In the genomic region with DNA sequence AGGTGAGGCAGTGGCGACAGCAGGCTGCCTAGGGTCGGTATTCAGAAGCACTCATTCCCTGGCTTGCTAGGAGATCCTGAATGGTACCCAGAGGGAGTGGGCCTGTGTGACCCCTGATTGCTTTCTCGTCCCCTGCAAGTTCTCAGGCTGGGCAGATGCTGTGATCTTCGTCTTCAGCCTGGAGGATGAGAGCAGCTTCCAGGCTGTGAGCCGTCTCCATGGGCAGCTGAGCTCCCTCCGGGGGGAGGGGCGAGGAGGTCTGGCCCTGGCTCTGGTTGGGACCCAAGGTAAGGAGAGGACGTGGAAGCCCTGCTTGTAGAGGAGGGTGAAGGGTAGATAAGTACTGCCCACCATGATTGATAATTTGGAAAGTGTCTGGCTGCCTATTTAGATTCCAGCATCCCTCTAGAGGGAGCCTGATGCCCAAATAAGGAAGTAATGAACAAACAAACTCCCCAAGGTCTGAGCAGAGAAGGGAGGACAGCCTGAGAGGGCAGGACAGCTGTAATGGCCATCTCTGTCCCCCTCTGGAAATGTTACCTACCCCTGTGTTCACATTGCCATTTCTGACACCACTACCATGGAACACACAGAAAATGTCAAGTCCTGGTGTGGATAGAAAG, we compare ENCODE assay signal across 22 mouse cellular contexts. TPM values are rescaled to one million over a fixed set of nuclear protein-coding genes. Genes with fewer than 3 reads are reported as not detected.
DNase-seq lines count a peak whose midpoint lies in the region; ATAC-seq and TF ChIP-seq lines count a peak whose summit lies in the region.
"Had no signal": no experiment of that assay in that cellular context is flagged by ENCODE, and none has a peak within 500 bp of the region (broad histone marks: within the 10 kb centered on the region; RNA-seq: fewer than 3 reads in every experiment).

No protein-coding gene starts in this region.

- H3K9ac ChIP-seq in hindbrain, embryonic 13.5 days: 0 out of 2 replicates have a peak overlapping the region, but pooled peaks have one; percentile 49
- no peak overlapping the region for H3K9ac ChIP-seq in hindbrain, embryonic 11.5 days (ENCODE audit: low read depth, low read length)
- H3K9ac ChIP-seq in midbrain, postnatal 0 days (replicated peaks; ENCODE audit: low read length, poor library complexity, severe bottlenecking): no peak overlapping the region
- H3K9ac ChIP-seq: embryonic facial prominence, embryonic 12.5 days; forebrain, embryonic 13.5 days; hindbrain, embryonic 12.5 days; kidney, embryonic 15.5 days; liver, embryonic 15.5 days; neural tube, embryonic 13.5 days had no signal

- no peak for ATAC-seq in hindbrain, embryonic 13.5 days (ENCODE audit: low FRiP score)
- ATAC-seq in hindbrain, embryonic 11.5 days (ENCODE audit: low FRiP score): no peak
- ATAC-seq in midbrain, postnatal 0 days (ENCODE audit: low FRiP score): no peak
- no peak for ATAC-seq in activated CD4-positive, CD25-positive, alpha-beta regulatory T cell, adult 4 months
- ATAC-seq: forebrain, embryonic 13.5 days; inflammation-experienced regulatory T-cells, adult 6 months; lung, postnatal 0 days; Patski had no signal

- H3K9me3 ChIP-seq in hindbrain, embryonic 13.5 days: no peaks in the 10 kb centered on the region
- no peaks in the 10 kb centered on the region for H3K9me3 ChIP-seq in hindbrain, embryonic 11.5 days (ENCODE audit: control insufficient read depth, low read length)
- no peaks in the 10 kb centered on the region for H3K9me3 ChIP-seq in midbrain, postnatal 0 days (ENCODE audit: low read length)
- H3K9me3 ChIP-seq: embryonic facial prominence, embryonic 12.5 days; forebrain, embryonic 13.5 days; hindbrain, embryonic 12.5 days; kidney, embryonic 15.5 days; liver, embryonic 15.5 days; neural tube, embryonic 13.5 days had no signal

- no peak for TF ChIP-seq CTCF in testis, adult 2 months (IDR thresholded peaks at IDR 0.05; ENCODE audit: control insufficient read depth, insufficient read depth, insufficient replicate concordance, low read depth, low read length)
- 0 out of 2 replicates have a peak, but pooled peaks have one; percentile 2 for TF ChIP-seq CTCF in midbrain, postnatal 0 days (IDR thresholded peaks at IDR 0.05)

- no peak overlapping the region for H3K4me3 ChIP-seq in hindbrain, embryonic 13.5 days
- no peak overlapping the region for H3K4me3 ChIP-seq in hindbrain, embryonic 11.5 days (ENCODE audit: low read depth, low read length)
- no peak overlapping the region for H3K4me3 ChIP-seq in testis, adult 2 months (ENCODE audit: control insufficient read depth, low read depth, low read length)
- H3K4me3 ChIP-seq in midbrain, postnatal 0 days (ENCODE audit: low read depth, low read length): no peak overlapping the region
- H3K4me3 ChIP-seq: embryonic facial prominence, embryonic 12.5 days; erythroblast, embryonic 14.5 days; forebrain, embryonic 13.5 days; hindbrain, embryonic 12.5 days; kidney, embryonic 15.5 days; liver, embryonic 15.5 days had no signal

- WGBS in hindbrain, embryonic 13.5 days: 39% methylated on average over 8 of the region's 8 CpGs
- WGBS in hindbrain, embryonic 11.5 days: 38% methylated on average over 8 of the region's 8 CpGs
- 30% methylated on average over 8 of the region's 8 CpGs for WGBS in midbrain, postnatal 0 days

- H3K4me2 ChIP-seq in hindbrain, embryonic 13.5 days: no peak overlapping the region
- no peak overlapping the region for H3K4me2 ChIP-seq in hindbrain, embryonic 11.5 days (replicated peaks; ENCODE audit: low read depth, low read length)
- no peak overlapping the region for H3K4me2 ChIP-seq in midbrain, postnatal 0 days (ENCODE audit: low read depth, low read length, poor library complexity, severe bottlenecking)
- H3K4me2 ChIP-seq: embryonic facial prominence, embryonic 12.5 days; hindbrain, embryonic 12.5 days; kidney, embryonic 15.5 days; liver, embryonic 15.5 days; neural tube, embryonic 13.5 days had no signal

- no peak for DNase-seq in hindbrain, embryonic 11.5 days (ENCODE audit: low spot score)
- no peak for DNase-seq in testis, postnatal 10 days (ENCODE audit: low spot score)
- DNase-seq in midbrain, postnatal 0 days (ENCODE audit: low spot score): no peak
- DNase-seq in kidney, postnatal 25 days: no peak
- DNase-seq: adrenal gland, postnatal 14 days; gastrocnemius, postnatal 25 days; spleen, adult 18-20 months; thymus, adult 2 months had no signal

- H3K36me3 ChIP-seq in hindbrain, embryonic 13.5 days: peaks cover 51% of the 10 kb centered on the region
- no peaks in the 10 kb centered on the region for H3K36me3 ChIP-seq in hindbrain, embryonic 11.5 days (ENCODE audit: control insufficient read depth, insufficient read depth, low read length)
- no peaks in the 10 kb centered on the region for H3K36me3 ChIP-seq in testis, adult 2 months (ENCODE audit: control insufficient read depth, insufficient read depth, low read length)
- H3K36me3 ChIP-seq in midbrain, postnatal 0 days (ENCODE audit: insufficient read depth, low read length): peaks cover 41% of the 10 kb centered on the region
- H3K36me3 ChIP-seq: embryonic facial prominence, embryonic 12.5 days; kidney, embryonic 15.5 days; liver, embryonic 15.5 days had no signal

- H3K27me3 ChIP-seq in hindbrain, embryonic 13.5 days: peaks cover 67% of the 10 kb centered on the region
- H3K27me3 ChIP-seq in hindbrain, embryonic 11.5 days (ENCODE audit: control insufficient read depth, insufficient read depth, low read length): peaks cover 41% of the 10 kb centered on the region
- peaks cover 5% of the 10 kb centered on the region for H3K27me3 ChIP-seq in testis, adult 2 months (ENCODE audit: control insufficient read depth, insufficient read depth, low read length)
- H3K27me3 ChIP-seq in midbrain, postnatal 0 days (ENCODE audit: insufficient read depth, low read length): 0 out of 2 replicates have a peak, but pooled peaks cover 4% of the 10 kb centered on the region

- no peak for TF ChIP-seq POLR2A in testis, adult 2 months (IDR thresholded peaks at IDR 0.05; ENCODE audit: control insufficient read depth, low read depth, low read length)

- no peak overlapping the region for H3K27ac ChIP-seq in hindbrain, embryonic 13.5 days
- H3K27ac ChIP-seq in hindbrain, embryonic 11.5 days (ENCODE audit: low read depth, low read length): no peak overlapping the region
- H3K27ac ChIP-seq in testis, adult 2 months (ENCODE audit: control insufficient read depth, insufficient read depth, low read depth, low read length): peak overlapping the region; percentile 15; the same call in 1 of the 2 replicates
- H3K27ac ChIP-seq in midbrain, postnatal 0 days (ENCODE audit: low read depth, low read length): no peak overlapping the region
- H3K27ac ChIP-seq: embryonic facial prominence, embryonic 12.5 days; forebrain, embryonic 13.5 days; hindbrain, embryonic 12.5 days; kidney, embryonic 15.5 days; liver, embryonic 15.5 days; neural tube, embryonic 13.5 days had no signal

- H3K4me1 ChIP-seq in hindbrain, embryonic 13.5 days (replicated peaks): peaks cover 42% of the 10 kb centered on the region
- peaks cover 18% of the 10 kb centered on the region for H3K4me1 ChIP-seq in hindbrain, embryonic 11.5 days (replicated peaks; ENCODE audit: control insufficient read depth, insufficient read depth, low read length)
- peaks cover 16% of the 10 kb centered on the region for H3K4me1 ChIP-seq in testis, adult 2 months (ENCODE audit: control insufficient read depth, insufficient read depth, low read length)
- peaks cover 18% of the 10 kb centered on the region; the same call in 1 of the 2 replicates for H3K4me1 ChIP-seq in midbrain, postnatal 0 days (ENCODE audit: insufficient read depth, low read length)

RNA-seq across cellular contexts. Expression of a gene that starts 8.3 kb away (rescaled TPM):
- polyA plus RNA-seq in hindbrain, embryonic 13.5 days (2015; fragmentation: Nextera tagmentation; extraction: Ambion mirVana): 3.0 and 3.1 TPM in 2 replicates
- 0.68 and 1.2 TPM in 2 replicates for polyA plus RNA-seq in hindbrain, embryonic 11.5 days (2014; fragmentation: Nextera tagmentation; extraction: Ambion mirVana)
- polyA plus RNA-seq in testis, adult 2 months (2012; rRNA removed): 0.53 and 0.73 TPM in 2 replicates
- 330 and 343 TPM in 2 replicates for total RNA-seq in midbrain, postnatal 0 days (2014; rRNA removed)
- polyA plus RNA-seq in midbrain, postnatal 0 days (2015; fragmentation: Nextera tagmentation; extraction: Ambion mirVana): 5.4 and 6.3 TPM in 2 replicates
- polyA plus RNA-seq in activated CD4-positive, CD25-positive, alpha-beta regulatory T cell, adult 4 months (2017; shearing (Covaris generic)): 10 to 100 TPM; 20.4 to 29.9 TPM

RNA-seq across cellular contexts. Expression of a gene that starts 13.3 kb away (rescaled TPM):
- 122 and 129 TPM in 2 replicates for polyA plus RNA-seq in hindbrain, embryonic 13.5 days (2015; fragmentation: Nextera tagmentation; extraction: Ambion mirVana)
- 111 and 140 TPM in 2 replicates for polyA plus RNA-seq in hindbrain, embryonic 11.5 days (2014; fragmentation: Nextera tagmentation; extraction: Ambion mirVana)
- 12.7 and 16.3 TPM in 2 replicates for polyA plus RNA-seq in testis, adult 2 months (2012; rRNA removed)
- total RNA-seq in midbrain, postnatal 0 days (2014; rRNA removed): 109 and 122 TPM in 2 replicates
- polyA plus RNA-seq in midbrain, postnatal 0 days (2015; fragmentation: Nextera tagmentation; extraction: Ambion mirVana): 101 and 104 TPM in 2 replicates
- 100 to 1,000 TPM in 1 of 2 experiments, 10 to 100 TPM in 1; 99.2 to 103 TPM for polyA plus RNA-seq in activated CD4-positive, CD25-positive, alpha-beta regulatory T cell, adult 4 months (2017; shearing (Covaris generic))

RNA-seq across cellular contexts. Expression of a gene that starts 20.1 kb away (rescaled TPM):
- 1,183 and 1,237 TPM in 2 replicates for polyA plus RNA-seq in hindbrain, embryonic 13.5 days (2015; fragmentation: Nextera tagmentation; extraction: Ambion mirVana)
- 2,639 and 2,665 TPM in 2 replicates for polyA plus RNA-seq in hindbrain, embryonic 11.5 days (2014; fragmentation: Nextera tagmentation; extraction: Ambion mirVana)
- polyA plus RNA-seq in testis, adult 2 months (2012; rRNA removed): 68.4 and 70.9 TPM in 2 replicates
- 311 and 365 TPM in 2 replicates for total RNA-seq in midbrain, postnatal 0 days (2014; rRNA removed)
- 364 and 374 TPM in 2 replicates for polyA plus RNA-seq in midbrain, postnatal 0 days (2015; fragmentation: Nextera tagmentation; extraction: Ambion mirVana)
- 100 to 1,000 TPM; 304 to 317 TPM for polyA plus RNA-seq in activated CD4-positive, CD25-positive, alpha-beta regulatory T cell, adult 4 months (2017; shearing (Covaris generic))

RNA-seq across cellular contexts. Expression of a gene that starts 23.4 kb away (rescaled TPM):
- 5.8 and 5.9 TPM in 2 replicates for polyA plus RNA-seq in hindbrain, embryonic 13.5 days (2015; fragmentation: Nextera tagmentation; extraction: Ambion mirVana)
- 3.6 and 4.2 TPM in 2 replicates for polyA plus RNA-seq in hindbrain, embryonic 11.5 days (2014; fragmentation: Nextera tagmentation; extraction: Ambion mirVana)
- 2.1 TPM in 2 replicates for polyA plus RNA-seq in testis, adult 2 months (2012; rRNA removed)
- total RNA-seq in midbrain, postnatal 0 days (2014; rRNA removed): 84.0 and 90.0 TPM in 2 replicates
- 8.6 and 9.8 TPM in 2 replicates for polyA plus RNA-seq in midbrain, postnatal 0 days (2015; fragmentation: Nextera tagmentation; extraction: Ambion mirVana)
- 1 to 10 TPM in 1 of 2 experiments, under 1 TPM in 1; 0.65 to 1.0 TPM for polyA plus RNA-seq in activated CD4-positive, CD25-positive, alpha-beta regulatory T cell, adult 4 months (2017; shearing (Covaris generic))
- polyA plus RNA-seq: erythroblast, embryonic 14.5 days had no signal

RNA-seq across cellular contexts. Expression of a gene that starts 35.4 kb away (rescaled TPM):
- 0.23 and 0.27 TPM in 2 replicates for polyA plus RNA-seq in hindbrain, embryonic 13.5 days (2015; fragmentation: Nextera tagmentation; extraction: Ambion mirVana)
- polyA plus RNA-seq in hindbrain, embryonic 11.5 days (2014; fragmentation: Nextera tagmentation; extraction: Ambion mirVana): 0.11 and 0.20 TPM in 2 replicates
- 0.25 and 0.46 TPM in 2 replicates for polyA plus RNA-seq in testis, adult 2 months (2012; rRNA removed)
- total RNA-seq in midbrain, postnatal 0 days (2014; rRNA removed): 0.22 TPM in 1 of 2 replicates, not detected in the other
- polyA plus RNA-seq in midbrain, postnatal 0 days (2015; fragmentation: Nextera tagmentation; extraction: Ambion mirVana): 0.13 TPM in 1 of 2 replicates, not detected in the other
- polyA plus RNA-seq in activated CD4-positive, CD25-positive, alpha-beta regulatory T cell, adult 4 months (2017; shearing (Covaris generic)): not detected
- total RNA-seq: megakaryocyte progenitor cell, adult 5-6 weeks had no signal
- polyA plus RNA-seq: erythroblast, embryonic 14.5 days; hindbrain, embryonic 12.5 days; inflammation-experienced regulatory T-cells, adult 6 months; liver, embryonic 15.5 days had no signal
